Mouse (Mus musculus) embryonic facial prominence, embryonic 12.5 days (tissue): ENCODE measurements around the gene Sulf2. TPM values are rescaled to one million over a fixed set of nuclear protein-coding genes. Genes with fewer than 3 reads are reported as not detected.

ENCODE experiments used
- ATAC-seq: fragments of 200-750 bp; cut with Nextera tagmentation; 2 replicates; pipeline ENCODE4 v1.8.0; 2017; ENCODE audit not compliant: insufficient number of reproducible peaks, insufficient read depth, low FRiP score, low TSS enrichment
- H3K27ac ChIP-seq: fragments of 300-500 bp; sonication (generic); 2 replicates; pipeline ENCODE4 v1.5.1; 2016; ENCODE audit warnings: mild to moderate bottlenecking
- H3K27me3 ChIP-seq: fragments of 300-500 bp; sonication (generic); 2 replicates; pipeline ENCODE4 v1.6.1; 2016; ENCODE audit warnings: mild to moderate bottlenecking, moderate library complexity
- H3K36me3 ChIP-seq: fragments of 300-500 bp; sonication (generic); 2 replicates; pipeline ENCODE4 v1.6.1; 2016; ENCODE audit warnings: mild to moderate bottlenecking
- H3K4me1 ChIP-seq: fragments of 300-500 bp; sonication (generic); 2 replicates; pipeline ENCODE4 v1.6.1; 2016
- H3K4me2 ChIP-seq: fragments of 300-500 bp; sonication (generic); replicated peaks from 2 replicates; pipeline ENCODE4 v1.6.1; 2016; ENCODE audit warnings: mild to moderate bottlenecking, moderate library complexity
- H3K4me3 ChIP-seq: fragments of 300-500 bp; sonication (generic); 2 replicates; pipeline ENCODE4 v1.5.1; 2016; ENCODE audit warnings: mild to moderate bottlenecking
- H3K9ac ChIP-seq: fragments of 300-500 bp; sonication (generic); 2 replicates; pipeline ENCODE4 v1.6.1; 2016; ENCODE audit warnings: mild to moderate bottlenecking, moderate library complexity
- H3K9me3 ChIP-seq: fragments of 300-500 bp; sonication (generic); 2 replicates; pipeline ENCODE4 v1.6.1; 2016; ENCODE audit warnings: mild to moderate bottlenecking, moderate library complexity
- WGBS: fragments of 180-500 bp; shearing (Covaris S2); methylation state at CpG from one replicate; pipeline ENCODE4 v1.1.7; 2016; 5-methylcytosine and 5-hydroxymethylcytosine counted together
- polyA plus RNA-seq: library from polyadenylated mRNA; unstranded; fragments of >200 nt; fragmentation: Nextera tagmentation; extraction: Ambion mirVana; gene quantifications from 2 replicates; pipeline ENCODE4 v1.2.1, GENCODE M21; 2016

Gene Sulf2
- polyA plus RNA-seq, 1 experiment from 2014 or later = 229 TPM

DNA sequence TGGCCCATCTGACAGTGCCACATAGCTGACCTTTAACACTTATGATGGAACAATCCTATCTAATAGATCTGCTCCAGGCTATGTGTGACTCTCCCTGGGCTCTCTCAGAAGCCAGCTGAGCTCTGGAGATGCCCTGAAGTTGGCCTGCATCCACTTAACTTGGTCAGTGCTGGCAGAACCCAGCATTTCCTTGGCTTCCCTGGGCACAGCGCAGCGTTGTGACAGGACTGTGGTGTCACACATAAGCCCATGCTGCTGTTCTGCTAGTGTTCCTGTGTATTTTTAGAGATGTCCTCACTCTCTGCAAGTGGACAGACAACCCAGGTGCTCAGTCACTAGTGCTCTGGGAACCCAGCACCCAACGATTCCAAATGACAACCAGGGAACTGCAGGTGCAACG, 26.7 kb downstream of the Sulf2 start:
- no peak overlapping the region for H3K9ac ChIP-seq
- no peaks in the 10 kb centered on the region for H3K9me3 ChIP-seq
- H3K27ac ChIP-seq = no peak overlapping the region
- H3K27me3 ChIP-seq = no peaks in the 10 kb centered on the region
- H3K4me3 ChIP-seq = no peak overlapping the region
- ATAC-seq = no peak
- H3K36me3 ChIP-seq = peaks cover 86% of the 10 kb centered on the region
- H3K4me2 ChIP-seq = no peak overlapping the region
- H3K4me1 ChIP-seq = no peaks in the 10 kb centered on the region
- 94% methylated on average over 4 of the region's 4 CpGs for WGBS

DNA sequence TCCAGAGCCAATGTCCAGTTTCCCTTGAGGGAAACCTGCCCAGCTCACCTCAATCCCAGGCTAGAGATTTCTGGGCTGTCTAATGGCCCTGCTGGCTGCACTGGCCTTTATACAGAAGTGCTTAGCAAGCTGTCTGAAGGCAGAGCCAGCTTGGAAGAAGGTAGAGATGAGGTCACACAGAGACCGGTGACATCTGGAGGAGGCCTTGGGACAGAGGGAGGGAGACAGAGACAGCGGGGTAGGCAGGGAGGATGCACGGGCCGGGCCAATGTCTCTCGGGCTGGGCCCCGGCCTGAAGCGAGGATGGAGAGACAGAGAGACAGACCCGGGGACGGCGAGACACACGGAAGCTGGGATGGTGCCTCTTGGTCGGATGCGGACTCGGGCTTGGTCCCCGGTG, 27.4 kb downstream of the Sulf2 start:
- Histone ChIP-seq H3K27me3 (no peaks in the 10 kb centered on the region), H3K4me3 (no peak overlapping the region), H3K9ac (0 out of 2 replicates have a peak overlapping the region, but pooled peaks have one; percentile 7), H3K4me1 (no peaks in the 10 kb centered on the region), H3K27ac (no peak overlapping the region), H3K4me2 (no peak overlapping the region), H3K9me3 (no peaks in the 10 kb centered on the region), H3K36me3 (peaks cover 86% of the 10 kb centered on the region)
- 91% methylated on average over 15 of the region's 15 CpGs for WGBS
- no peak for ATAC-seq

DNA sequence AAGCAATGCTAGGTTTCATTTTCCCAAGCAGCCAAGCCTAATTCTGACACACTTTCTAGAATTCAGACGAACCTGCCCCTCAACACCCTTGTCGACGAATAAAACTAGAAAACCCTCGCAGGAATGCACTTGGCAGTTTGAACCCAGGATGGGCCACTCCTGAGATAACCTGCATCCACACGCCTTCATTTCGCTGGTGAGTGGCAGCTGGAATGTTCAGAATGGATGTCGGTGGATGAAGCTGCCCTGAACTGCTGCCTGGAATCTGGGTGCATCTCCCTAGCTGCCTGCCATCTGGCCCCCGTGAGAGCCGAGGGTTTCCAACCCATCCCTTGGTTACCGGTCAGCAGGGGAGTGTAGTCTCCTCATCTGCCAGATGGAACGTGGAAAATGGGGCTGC, 29.1 kb downstream of the Sulf2 start:
- no peaks in the 10 kb centered on the region for H3K27me3 ChIP-seq
- WGBS = 72% methylated on average over 11 of the region's 11 CpGs
- H3K36me3 ChIP-seq = peaks cover 85% of the 10 kb centered on the region
- no peak overlapping the region for H3K4me2 ChIP-seq
- no peak overlapping the region for H3K4me3 ChIP-seq
- ATAC-seq = no peak
- 0 out of 2 replicates have a peak, but pooled peaks cover 4% of the 10 kb centered on the region for H3K4me1 ChIP-seq
- no peak overlapping the region for H3K9ac ChIP-seq
- H3K9me3 ChIP-seq = no peaks in the 10 kb centered on the region
- H3K27ac ChIP-seq = no peak overlapping the region

DNA sequence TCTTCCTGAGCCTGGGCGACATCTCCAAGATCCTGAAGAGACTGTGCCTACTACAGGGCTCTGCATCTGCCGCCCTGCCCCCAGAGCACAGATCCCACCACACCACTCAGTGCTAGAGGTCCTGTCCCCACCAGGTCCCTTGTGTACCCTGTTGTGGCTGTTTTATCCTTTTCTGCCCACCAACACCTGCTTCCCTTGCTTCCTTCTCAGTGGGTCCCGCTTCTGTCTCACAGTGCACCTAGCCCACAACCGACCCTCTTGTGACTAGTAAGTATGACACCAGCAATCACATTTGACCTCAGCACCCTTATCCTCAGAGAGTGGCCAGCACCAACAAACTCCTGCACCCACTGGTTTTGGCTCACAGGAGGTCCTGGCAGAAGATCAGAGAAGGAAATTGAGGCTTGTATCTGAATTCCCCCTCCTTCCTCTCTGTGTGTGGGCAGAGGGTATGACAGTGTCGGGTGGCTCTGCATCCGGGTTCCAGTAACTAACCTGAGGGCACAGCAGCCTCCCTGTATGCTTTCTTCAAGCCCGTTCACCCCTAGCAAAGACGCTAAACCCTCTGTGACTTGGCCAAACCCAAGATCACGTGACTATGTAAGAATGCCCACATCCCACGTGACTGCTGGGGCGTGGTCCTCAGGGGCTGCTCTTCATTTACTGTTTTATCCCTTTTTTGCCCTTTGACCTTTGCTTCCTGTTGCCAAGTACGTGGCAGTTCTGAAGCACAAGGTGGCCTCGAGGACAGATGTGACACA, 29.8 kb downstream of the Sulf2 start:
- Histone ChIP-seq H3K27me3 (no peaks in the 10 kb centered on the region), H3K36me3 (peaks cover 86% of the 10 kb centered on the region), H3K9ac (no peak overlapping the region), H3K4me1 (0 out of 2 replicates have a peak, but pooled peaks cover 4% of the 10 kb centered on the region), H3K9me3 (no peaks in the 10 kb centered on the region), H3K4me2 (no peak overlapping the region), H3K27ac (no peak overlapping the region), H3K4me3 (no peak overlapping the region)
- no peak for ATAC-seq
- WGBS = 61% methylated on average over 13 of the region's 13 CpGs

DNA sequence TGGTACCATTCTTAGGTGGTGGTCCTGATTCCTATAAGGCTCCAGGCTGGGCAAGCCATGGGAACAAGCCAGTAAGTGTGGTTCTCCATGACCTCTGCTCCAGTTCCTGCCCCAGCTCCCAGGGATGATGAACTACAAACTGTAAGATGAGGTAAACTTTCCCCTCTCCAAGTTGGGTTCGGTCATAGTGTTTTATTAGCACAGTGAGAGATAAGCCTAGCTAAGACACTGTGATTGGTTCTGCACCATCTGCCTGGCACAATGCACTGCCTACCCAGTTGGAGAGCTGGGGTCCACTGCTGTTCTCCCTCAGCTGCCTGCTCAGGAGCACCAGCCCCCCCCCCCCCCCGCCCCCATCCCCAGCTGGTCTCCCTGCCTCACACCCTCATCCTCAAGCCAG, 30.4 kb downstream of the Sulf2 start:
- Histone ChIP-seq H3K9me3 (no peaks in the 10 kb centered on the region), H3K36me3 (peaks cover 86% of the 10 kb centered on the region), H3K4me1 (0 out of 2 replicates have a peak, but pooled peaks cover 4% of the 10 kb centered on the region), H3K9ac (no peak overlapping the region), H3K4me3 (no peak overlapping the region), H3K27me3 (no peaks in the 10 kb centered on the region), H3K27ac (no peak overlapping the region), H3K4me2 (no peak overlapping the region)
- ATAC-seq = no peak
- WGBS = 92% methylated on average over 1 of the region's 2 CpGs

DNA sequence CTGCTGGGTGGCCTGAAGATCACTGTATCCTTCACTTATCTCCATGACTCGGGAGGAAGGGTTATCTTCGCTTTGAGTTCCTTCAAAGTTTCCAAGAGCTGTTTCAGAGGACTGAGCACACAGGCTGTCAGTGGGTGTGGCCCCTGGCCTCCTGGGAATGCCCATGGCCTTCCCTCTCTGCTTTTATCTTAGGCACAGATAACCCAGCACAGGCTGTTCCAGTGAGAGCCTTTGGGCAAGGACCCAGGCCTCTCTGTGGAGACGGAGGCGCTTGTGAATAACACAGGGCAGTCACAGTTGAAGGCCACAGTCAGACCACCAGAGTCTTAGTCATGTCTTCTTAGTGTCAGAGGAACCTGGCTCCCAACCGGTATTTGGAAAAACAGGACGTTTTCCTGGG, 32.7 kb downstream of the Sulf2 start:
- Histone ChIP-seq H3K4me2 (no peak overlapping the region), H3K9ac (no peak overlapping the region), H3K4me1 (0 out of 2 replicates have a peak, but pooled peaks cover 8% of the 10 kb centered on the region), H3K4me3 (no peak overlapping the region), H3K9me3 (no peaks in the 10 kb centered on the region), H3K27ac (no peak overlapping the region), H3K27me3 (no peaks in the 10 kb centered on the region), H3K36me3 (peaks cover 82% of the 10 kb centered on the region)
- ATAC-seq = no peak
- WGBS = 91% methylated on average over 6 of the region's 6 CpGs

DNA sequence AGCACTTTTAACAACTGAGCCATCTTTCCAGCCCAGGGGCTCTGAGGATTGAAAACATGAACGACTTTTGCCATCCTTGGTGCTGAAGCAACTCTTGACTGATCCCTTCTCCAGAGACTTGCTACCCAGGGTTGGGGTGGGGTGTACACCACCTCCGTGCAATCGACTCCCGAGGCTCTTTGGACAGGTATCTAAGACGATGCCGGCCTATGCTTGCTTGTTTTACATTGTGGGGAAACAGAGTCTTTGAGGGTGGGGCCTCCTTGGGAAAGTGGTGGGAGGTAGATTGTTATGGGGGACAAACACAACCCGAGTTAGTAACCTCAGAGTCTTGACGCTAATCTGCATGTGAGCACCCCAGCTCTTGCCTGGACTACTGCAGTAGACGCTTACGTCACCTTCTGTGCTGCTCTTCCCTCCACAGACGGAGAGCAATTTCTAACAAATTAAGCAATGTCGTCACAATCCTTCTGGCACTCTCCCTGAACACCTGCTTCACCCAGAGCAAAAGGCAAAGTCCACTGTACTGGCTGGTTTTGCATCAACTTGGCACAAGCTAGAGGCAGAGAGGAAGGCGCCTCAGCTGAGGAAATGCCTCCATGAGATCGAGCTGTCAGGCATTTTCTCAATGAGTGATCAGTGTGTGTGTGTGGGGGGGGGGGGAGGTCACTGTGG, 33.6 kb downstream of the Sulf2 start:
- H3K4me2 ChIP-seq = no peak overlapping the region
- H3K9me3 ChIP-seq = no peaks in the 10 kb centered on the region
- no peaks in the 10 kb centered on the region for H3K27me3 ChIP-seq
- peaks cover 83% of the 10 kb centered on the region for H3K36me3 ChIP-seq
- ATAC-seq = no peak
- no peak overlapping the region for H3K9ac ChIP-seq
- H3K4me1 ChIP-seq = 0 out of 2 replicates have a peak, but pooled peaks cover 8% of the 10 kb centered on the region
- H3K4me3 ChIP-seq = no peak overlapping the region
- WGBS = 83% methylated on average over 14 of the region's 14 CpGs
- no peak overlapping the region for H3K27ac ChIP-seq

DNA sequence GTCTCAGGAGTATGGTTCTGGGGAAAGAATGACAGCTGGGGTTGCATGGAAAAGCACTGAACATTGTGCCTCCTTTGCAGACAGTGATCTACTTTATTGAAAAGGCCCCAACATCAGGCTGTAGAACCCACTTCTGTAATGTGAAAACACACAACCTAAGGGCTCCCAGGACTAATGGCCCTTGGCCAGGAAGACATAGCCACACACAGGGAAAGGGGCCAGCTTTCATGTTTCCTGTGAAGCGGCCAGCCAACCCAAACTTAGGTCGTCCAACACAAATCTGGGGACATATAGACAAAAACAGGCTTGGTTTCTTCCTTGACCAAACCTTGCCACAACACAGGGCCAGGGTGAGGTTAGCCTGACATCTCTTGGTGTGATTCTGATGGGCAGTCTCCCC, 35.5 kb downstream of the Sulf2 start:
- 0 out of 2 replicates have a peak, but pooled peaks cover 8% of the 10 kb centered on the region for H3K4me1 ChIP-seq
- H3K4me2 ChIP-seq = no peak overlapping the region
- H3K27me3 ChIP-seq = no peaks in the 10 kb centered on the region
- 86% methylated on average over 2 of the region's 2 CpGs for WGBS
- no peak overlapping the region for H3K27ac ChIP-seq
- no peak for ATAC-seq
- H3K36me3 ChIP-seq = peaks cover 90% of the 10 kb centered on the region
- no peak overlapping the region for H3K4me3 ChIP-seq
- no peak overlapping the region for H3K9ac ChIP-seq
- no peaks in the 10 kb centered on the region for H3K9me3 ChIP-seq

DNA sequence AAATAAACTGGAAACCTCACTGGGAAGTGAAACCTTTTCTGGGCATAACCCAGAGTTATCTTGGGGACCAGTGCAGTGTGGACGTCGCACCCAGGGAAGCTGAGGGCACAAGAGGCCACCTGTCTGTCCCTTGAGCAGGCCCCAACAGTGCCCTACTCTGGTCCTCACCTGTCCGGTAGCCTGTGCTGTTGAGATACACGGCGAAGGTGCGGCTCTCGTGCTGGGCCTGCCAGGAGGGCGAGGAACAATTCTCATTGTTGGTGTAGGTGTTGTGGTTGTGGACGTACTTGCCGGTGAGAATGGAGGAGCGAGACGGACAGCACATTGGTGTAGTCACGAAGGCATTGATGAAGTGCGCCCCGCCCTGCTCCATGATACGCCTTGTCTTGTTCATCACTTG, 38.8 kb downstream of the Sulf2 start:
- Histone ChIP-seq H3K9me3 (no peaks in the 10 kb centered on the region), H3K9ac (no peak overlapping the region), H3K4me2 (no peak overlapping the region), H3K4me1 (0 out of 2 replicates have a peak, but pooled peaks cover 12% of the 10 kb centered on the region), H3K27ac (no peak overlapping the region), H3K36me3 (peaks cover 92% of the 10 kb centered on the region), H3K4me3 (no peak overlapping the region), H3K27me3 (no peaks in the 10 kb centered on the region)
- ATAC-seq = no peak
- WGBS = 98% methylated on average over 16 of the region's 16 CpGs

DNA sequence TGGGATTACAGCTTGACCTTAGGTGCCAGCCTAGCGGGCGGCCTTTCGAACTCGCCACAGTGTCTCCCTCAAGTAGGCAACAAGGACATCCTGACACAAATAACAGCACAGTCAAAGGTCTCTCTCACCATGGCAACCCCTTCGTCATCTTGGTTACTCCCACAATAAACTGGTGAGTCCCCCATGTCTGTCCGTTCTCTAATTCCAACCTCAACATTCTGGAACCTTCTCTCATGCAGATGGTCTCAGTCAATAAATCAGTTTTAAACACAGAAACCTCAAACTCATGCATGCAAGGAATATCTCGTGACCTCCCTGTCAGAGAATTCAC, 39.2 kb downstream of the Sulf2 start:
- 0 out of 2 replicates have a peak, but pooled peaks cover 12% of the 10 kb centered on the region for H3K4me1 ChIP-seq
- H3K4me3 ChIP-seq = no peak overlapping the region
- ATAC-seq = no peak
- H3K4me2 ChIP-seq = no peak overlapping the region
- H3K36me3 ChIP-seq = peaks cover 89% of the 10 kb centered on the region
- no peak overlapping the region for H3K9ac ChIP-seq
- no peaks in the 10 kb centered on the region for H3K9me3 ChIP-seq
- no peaks in the 10 kb centered on the region for H3K27me3 ChIP-seq
- no peak overlapping the region for H3K27ac ChIP-seq
- WGBS = 94% methylated on average over 7 of the region's 7 CpGs

DNA sequence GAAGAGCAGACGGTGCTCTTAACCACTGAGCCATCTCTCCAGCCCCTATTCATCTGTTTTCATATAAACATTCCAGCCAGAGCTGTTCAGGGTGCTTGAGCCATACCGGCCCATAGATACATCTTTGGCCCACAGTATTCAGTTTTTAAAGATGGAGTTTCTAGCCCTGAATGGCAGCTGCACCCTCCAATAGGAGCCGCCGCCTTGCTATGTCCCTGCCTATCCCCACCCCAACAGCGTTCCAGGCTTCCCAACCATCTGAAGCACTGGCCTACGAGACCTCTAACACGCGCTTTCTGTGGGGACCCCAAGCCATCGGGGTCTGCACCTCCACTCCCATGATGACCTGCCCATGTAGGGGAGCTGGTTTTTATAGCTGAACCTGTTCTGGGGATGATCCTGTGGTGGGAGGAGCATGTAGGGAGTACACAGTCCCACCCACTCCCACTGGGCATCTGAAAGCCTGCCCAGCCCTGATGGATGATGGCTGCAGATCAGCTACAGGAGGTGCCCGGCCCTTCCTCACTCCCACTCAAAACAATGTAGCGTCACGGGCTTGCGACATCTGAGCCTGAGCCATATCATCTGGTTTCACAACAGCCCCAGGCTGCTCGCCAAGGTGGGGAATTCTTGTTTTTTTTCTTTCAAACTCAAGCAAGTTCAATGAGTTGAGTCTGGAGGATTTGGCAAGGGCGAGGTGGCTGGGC, 39.7 kb downstream of the Sulf2 start:
- H3K4me3 ChIP-seq = no peak overlapping the region
- H3K27me3 ChIP-seq = no peaks in the 10 kb centered on the region
- peaks cover 89% of the 10 kb centered on the region for H3K36me3 ChIP-seq
- no peak for ATAC-seq
- no peaks in the 10 kb centered on the region for H3K9me3 ChIP-seq
- H3K4me2 ChIP-seq = no peak overlapping the region
- no peak overlapping the region for H3K9ac ChIP-seq
- WGBS = 88% methylated on average over 15 of the region's 15 CpGs
- H3K27ac ChIP-seq = no peak overlapping the region
- 0 out of 2 replicates have a peak, but pooled peaks cover 12% of the 10 kb centered on the region for H3K4me1 ChIP-seq
